Mouse (Mus musculus): Measurements from ENCODE around the gene Ehbp1l1. TPM values are rescaled to one million over a fixed set of nuclear protein-coding genes. Genes with fewer than 3 reads are reported as not detected.
A peak's percentile ranks its signal among the peaks of the same experiment; 100 is the strongest.

Ehbp1l1 gene
- total RNA-seq, 2 experiments from 2014 or later: 13.9 to 17.2 TPM

DNA sequence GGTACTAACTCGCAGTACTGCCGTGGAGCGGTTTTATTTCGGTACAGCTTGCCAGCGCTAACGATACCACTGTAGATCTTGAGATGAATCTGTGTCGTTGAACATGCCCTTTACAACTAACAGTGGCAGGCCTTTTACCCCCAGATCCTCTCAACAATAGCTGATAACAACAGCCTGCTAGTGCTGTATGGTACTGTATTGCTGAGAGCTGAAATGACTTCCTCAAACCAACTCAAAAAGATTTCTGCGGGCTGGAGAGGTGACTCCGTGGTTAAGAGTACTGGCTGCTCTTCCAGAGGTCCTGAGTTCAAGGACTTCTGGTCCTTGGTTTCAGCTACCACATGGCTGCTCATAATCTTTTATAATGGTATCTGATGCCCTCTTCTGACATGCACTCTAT lies 8.2 kb upstream of the Ehbp1l1 start:
- DNase-seq (ENCODE audit: low spot score in 2 of 2): no peak

DNA sequence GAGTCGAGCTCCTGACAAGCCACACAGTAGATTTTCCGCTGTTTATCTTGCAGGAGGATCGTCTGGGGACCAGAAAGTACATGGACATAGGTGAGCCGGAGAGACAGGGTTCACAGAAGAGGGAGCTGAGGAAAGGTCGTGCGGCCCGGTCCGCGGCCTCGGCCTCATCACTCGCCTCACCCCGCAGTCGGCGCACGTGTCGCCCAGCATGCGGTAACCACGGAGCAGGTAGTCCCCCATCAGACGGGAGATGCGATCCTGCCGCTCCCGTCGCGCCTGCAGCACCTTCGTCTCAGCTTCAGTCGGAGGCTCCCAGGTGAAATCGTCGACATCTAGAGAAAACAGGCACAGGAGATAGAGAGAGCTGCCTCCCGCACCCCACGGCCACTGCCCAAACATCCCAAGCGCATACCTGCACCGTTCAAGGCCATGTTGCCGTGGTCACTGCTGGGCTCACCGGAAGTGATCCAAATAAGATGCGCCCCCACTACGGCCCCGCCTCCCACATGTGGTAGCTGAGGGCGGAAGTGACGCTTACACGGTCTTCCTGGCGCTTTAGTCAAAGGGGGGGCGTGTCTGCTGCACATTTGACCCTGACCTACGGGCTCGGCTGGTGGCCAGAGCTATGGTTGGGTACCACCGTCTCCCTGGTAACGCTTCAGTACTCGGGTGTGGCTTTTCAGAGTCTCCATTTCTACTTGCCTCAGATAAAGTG lies 5.3 kb upstream of the Ehbp1l1 start:
- peak; percentile 85 to 94 for DNase-seq (ENCODE audit: low spot score in 2 of 2)

DNA sequence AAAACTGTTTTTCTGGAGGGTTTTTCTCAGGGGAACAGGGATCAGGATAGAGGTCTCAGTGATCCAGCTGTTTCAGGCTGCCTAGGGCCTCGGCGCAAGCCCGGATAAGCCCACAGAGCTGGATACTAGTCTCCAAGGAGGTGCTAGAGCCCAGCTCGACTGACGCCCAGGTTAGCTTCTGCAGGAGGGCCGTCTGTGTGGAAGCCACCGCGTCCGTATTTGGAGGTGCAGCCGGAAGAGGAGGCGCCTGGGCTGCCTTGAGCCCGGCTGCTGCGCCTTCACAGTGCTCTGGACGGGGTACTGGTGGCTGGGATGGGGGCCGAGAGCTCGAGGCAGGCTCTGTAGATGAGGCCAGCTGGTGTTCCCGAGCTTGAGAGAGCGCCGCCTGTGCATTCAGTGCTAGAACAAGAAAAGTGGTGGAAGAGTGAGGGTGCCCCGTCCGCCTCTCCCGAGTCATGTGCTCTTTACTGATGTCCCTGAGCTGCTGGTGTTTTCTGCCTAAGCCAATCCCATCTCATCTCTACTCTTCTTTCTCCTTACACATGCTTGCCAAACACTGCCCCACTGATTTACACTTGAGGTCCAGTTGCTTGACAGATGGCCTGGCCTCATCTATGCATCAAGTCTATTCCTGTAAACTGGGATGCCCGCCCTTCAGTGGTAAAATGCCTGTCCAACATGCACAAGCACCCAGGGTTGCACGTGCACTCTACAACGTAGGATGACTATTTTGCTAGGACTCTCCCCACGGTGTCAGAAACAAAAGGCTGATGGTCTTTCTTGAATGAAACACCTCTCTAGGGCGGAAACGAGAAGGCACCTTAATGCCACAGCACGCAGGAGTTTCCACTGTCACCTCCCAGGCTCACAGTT lies 4.4 kb upstream of the Ehbp1l1 start:
- peak in 1 of 2 experiments; percentile 35 for DNase-seq (ENCODE audit: low spot score in 2 of 2)

DNA sequence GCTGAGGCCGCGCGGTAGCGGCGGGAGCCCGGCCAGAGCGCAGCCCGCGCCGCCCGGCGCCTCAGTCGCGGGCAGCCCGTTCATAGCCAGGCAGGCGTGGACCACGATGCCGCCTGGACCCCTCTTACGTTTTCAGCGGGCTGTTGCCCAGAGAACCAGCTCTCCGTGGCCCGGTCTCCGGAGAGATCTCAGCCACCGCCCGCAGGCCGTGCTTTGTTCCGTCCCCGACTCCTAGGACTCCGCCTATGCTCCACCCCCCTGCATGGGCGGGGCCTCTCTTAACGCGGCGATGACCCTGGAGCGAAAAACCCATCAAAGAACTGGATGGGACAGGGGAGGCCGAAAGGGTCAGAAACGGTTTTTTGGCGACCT lies 3.3 kb upstream of the Ehbp1l1 start, which contains the start of gene Fam89b:
Gene Fam89b, minus strand, starts transcription at position 210 of the 372 bp plus-strand sequence.
- DNase-seq (ENCODE audit: low spot score in 2 of 2): peak; percentile 73 to 86

DNA sequence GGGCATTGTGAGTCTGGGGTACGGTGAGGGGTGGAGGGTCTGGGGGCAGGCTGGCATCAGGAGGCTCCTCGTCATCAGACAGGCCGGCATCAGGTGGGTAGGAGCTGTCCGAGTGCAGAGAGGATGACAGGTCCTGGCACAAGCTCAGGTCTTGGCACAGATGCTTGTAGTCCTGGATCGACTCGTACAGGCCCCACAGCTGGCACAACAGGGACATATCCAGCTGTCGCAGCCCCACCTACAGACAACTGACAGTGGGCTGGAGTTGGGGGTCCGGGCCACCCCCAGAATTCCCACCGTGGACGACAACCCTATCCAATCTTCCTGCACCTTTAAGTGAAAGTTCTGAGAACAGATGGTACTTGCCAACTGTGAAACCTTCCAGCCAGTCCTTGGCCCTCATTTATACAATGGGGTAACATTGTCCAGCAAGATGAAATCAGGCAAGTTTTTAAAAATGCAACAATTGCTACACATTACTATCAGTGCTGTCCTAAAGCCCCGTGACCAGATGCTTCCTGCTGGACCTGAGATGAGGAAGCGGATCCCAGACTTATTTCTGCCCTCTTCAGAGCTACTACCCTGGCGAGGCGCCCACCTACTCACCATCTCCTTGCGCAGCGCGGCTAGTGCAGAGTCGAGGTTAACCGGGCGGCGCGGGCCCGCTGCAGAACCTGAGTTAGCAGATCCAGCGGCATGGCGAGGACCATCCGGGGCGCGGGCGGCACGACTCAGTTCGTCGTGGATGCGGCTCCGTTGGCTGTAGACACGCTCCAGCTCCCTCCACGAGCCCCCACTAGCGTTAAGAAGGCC lies 2.7 kb upstream of the Ehbp1l1 start:
- DNase-seq (ENCODE audit: low spot score in 2 of 2): peak in 1 of 2 experiments; percentile 59

DNA sequence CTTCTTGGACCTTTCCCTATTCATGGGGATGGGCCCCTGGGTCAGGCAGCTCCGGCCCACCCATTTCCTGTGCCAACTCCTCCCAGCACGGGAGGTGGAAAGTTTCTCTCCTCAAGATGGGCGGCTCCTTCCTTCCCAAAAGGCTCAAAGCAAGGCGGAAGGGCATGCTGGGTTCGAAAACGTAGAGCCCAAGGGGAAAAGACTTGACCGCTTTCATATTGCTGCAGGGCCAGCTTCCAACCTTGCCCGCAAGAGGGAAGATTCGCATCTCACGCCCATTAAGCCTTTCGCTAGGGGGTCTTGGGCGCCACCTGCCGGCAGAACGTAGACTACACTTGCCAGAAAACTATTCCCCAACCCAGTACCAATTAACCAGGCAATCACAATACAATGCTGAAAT lies 1.6 kb upstream of the Ehbp1l1 start:
- DNase-seq (ENCODE audit: low spot score in 2 of 2): peak; percentile 76 to 92

DNA sequence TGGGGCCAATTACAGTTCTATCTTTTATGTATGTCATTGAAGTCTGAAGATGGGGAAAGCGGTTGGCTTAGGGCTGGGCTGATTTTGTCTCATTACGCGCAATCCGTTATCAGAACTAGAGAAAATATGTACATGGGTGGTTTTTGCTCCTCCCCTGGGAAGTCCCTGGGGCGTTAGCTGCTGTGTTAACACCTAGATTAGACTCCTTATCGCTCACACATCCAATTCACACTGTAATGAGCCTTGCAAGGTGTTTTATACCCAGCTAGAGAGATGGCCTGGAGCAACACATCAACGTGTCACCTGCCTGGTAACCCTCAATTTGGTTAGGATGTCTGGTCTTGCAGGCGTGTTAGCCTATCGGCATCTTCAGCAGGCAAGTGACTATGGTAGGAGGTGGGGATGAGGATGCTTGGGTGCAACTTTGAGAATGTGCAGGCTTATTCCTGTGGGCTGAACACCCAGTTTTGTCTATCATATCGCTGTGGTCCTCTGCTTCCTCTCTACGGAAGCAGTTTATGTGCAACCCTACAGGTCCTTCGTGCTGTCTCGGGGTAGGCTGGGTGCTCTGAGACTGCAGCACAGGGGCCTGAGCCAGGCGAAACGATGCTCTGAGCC lies 953 bp upstream of the Ehbp1l1 start:
- no peak for DNase-seq (ENCODE audit: low spot score in 2 of 2)

DNA sequence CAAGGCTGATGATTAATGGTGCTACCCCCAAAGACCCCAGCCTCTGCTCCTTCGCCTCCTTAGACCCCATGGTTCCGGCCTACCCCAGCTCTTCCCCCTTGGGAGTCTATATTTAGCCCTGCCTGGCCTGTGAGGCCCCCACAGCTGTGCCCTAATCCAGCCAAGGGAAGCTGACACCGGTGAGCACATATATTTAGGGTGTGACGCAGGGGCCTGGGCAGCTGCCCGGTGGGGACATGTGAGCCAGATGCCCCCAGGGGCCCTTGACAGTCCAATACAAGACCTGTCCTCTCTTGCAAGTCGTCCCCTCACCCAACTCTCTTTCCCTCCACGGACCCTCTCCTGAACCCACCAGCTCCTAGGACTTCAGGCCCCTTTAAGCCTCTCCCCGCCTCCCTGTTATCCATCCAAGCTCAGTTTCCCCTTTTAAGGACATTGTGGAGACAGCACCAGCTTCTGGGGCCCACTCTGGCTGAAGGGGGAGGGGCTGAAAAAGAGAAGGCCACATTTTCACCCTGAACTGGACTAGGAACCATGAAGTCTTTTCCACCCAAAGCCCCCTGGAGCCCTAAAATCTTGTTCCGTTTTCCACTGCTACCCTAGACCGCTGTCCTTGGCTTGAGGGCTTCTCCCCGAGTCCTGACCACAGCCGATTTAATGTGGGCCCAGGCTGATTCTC lies 949 bp downstream of the Ehbp1l1 start:
- no peak for DNase-seq (ENCODE audit: low spot score in 2 of 2)

DNA sequence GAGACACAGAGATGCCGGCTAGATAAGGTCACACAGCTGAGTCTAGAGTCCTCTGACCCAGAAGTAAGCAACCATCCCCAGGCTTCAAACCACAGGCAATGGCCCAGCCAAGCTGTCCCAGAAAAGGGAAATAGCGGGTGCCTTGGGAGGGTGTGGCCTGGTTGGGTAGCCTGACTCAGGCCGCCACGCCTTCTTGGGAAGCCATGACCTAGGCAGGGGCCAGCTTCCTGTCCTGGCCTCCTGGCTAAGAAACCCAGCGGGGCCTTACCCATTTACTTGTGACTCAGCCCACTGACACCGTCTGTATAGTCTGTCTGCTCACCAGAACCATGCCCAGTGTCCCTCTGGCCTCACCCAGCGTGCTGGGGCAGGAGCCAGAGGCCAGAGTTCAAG lies 1.6 kb downstream of the Ehbp1l1 start:
- DNase-seq (ENCODE audit: low spot score in 2 of 2): no peak

DNA sequence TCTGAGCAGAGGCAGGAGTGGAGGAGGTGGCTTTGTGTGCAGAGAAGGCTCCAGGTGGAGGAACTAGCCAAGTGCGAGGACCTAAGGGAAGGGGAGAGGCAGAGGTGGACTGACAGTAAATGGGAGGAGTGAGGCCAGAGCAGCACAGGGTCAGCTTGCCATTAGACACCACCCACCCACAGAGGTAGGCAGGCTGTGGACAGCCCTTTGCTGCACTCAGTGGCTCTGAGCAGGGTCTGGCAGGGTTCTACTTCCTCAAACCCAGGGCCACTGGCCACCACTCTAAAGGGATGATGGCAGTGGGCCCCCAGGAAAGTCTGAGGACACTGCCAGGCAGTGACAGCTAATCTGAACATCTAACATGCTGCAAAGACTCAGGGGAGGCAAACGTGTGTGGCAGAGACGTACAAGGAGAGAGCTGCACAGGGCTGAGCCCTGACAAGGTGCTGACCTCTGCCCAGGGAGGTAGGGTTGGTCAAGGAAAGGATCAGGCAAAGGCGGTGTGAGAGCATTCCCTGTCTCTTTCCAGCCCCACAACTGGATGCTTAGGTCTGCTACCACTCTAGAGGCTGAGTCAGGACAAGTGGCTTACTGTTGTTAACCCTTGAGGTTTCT lies 2.1 kb downstream of the Ehbp1l1 start:
- DNase-seq (ENCODE audit: low spot score in 2 of 2): no peak

DNA sequence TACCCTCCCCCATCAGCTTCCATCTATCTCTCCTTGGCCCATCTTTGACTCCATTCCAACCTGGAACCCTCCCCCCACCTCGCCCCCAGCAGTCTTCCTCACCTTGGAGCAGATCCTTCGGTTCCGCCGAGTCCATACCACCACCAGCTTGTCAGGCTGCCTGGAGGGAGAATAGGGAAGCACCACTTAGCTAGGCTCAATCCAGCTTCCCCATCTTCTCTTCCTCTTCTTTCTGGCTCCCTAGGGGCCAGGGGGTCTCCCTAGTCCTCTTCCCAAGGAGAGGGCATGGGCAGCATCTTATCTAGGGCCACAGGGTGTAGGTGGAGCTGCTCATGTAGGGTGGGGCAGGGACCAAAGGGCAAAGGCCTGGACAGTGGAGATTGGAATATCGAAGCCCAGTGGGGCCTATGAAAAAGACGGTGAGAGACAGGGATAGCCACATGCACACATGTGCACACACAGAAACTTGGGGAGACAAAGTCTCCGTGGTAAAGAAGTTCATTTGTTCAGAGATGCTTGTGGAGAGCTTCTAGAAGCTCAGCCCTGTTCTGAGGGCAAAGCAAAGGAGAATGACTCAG lies 3.2 kb downstream of the Ehbp1l1 start:
- no peak for DNase-seq (ENCODE audit: low spot score in 2 of 2)

DNA sequence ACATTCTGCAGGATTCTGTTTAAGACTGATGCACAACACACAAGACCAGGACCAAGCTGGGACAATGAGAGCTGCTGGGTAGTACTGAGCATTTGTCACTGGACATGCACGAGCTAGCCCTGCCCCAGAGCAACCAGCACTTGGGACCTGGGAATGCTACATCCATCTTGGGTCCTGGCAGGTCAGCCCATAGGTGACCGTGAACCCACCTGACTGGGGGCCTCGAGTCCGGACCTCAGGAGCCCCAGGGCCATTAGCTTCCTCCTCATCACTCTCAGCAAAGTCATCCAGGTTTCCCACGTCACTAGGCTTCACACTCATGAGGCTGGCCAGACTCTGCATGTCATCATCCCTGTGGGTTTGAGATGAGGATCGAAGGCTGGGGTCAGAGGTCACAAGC lies 4.9 kb downstream of the Ehbp1l1 start:
- no peak for DNase-seq (ENCODE audit: low spot score in 2 of 2)

DNA sequence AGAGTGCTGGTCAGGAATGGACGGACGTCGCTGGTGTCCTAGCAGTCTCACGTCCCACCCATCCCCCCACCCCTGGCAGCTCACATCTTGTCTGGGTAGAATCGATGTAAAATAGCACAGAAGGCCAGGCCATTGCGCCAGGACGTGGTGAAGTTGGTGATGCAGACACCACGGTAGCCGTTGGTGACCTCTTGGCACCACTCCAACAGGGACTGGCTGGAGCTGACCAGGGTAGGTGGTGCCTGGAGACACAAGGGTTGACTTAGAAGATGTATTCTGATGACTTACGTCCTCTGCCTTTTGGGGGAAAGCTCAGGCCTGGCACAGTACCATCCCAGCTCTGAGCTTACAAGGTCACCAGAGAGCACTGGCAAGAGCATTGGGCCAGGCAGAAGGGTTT lies 9.2 kb downstream of the Ehbp1l1 start:
- no peak for DNase-seq (ENCODE audit: low spot score in 2 of 2)

DNA sequence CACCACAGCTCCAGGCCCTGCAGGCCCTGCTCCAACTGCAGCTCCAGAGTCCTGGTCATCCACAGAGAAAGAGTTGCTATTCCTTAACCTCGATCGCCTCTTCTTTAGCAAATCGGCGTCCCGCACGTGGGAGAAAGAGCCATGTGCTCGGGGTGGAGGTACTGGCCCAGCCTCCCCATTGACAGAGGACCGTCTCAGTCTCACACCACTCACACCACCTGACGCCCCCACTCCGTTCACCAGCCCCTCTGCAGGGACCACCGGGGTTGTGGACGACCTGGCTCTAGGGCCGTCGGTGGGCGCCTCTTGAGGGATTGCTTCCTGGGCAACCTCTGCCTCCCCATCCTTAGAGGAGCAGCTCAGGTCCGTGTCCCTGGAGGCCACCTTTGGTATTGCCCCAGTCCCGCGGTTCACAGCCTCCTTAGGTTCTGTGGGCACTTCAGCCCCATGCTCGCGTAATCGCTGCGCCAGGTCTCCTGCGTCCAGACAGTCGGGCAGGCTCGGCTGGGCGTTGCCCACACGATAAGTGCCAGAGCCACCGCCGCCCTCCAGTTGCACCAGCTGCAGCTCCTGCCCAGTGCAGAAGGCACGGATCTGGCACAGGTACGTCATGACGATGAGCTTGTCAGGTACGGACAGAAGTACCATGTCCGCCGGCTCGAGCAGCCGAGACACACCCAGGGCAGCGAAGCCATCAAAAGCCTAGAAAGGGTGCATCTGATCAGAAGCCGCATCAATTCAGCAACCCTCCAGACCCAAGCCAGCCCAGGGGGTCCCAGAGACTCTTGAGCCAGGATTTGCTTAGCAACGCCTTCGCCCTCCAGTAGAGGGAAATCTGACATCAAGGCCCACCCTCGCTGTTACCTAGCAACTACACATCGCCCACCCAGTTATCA lies 10.1 kb downstream of the Ehbp1l1 start:
- peak; percentile 50 to 68 for DNase-seq (ENCODE audit: low spot score in 2 of 2)

DNA sequence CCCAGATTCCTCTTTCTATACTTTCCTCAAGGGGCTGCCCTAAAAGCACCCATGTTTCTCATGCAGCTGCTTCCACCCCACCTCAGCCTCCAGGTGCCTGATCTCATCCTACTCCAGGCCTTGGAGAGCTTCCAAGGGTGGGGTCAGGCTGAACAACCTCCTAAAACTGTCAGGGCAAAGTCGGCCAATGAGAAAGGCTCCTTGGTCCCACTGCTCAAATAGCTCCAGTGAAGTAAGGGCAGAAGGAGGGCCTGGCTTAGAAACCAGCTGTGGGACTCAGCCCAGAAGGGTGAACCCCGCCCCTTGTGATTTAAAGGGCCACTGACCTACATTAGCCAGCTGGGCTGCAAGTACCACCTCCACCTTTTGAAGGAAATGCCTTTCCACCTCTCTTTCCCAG lies 12.4 kb downstream of the Ehbp1l1 start:
- no peak for DNase-seq (ENCODE audit: low spot score in 2 of 2)

DNA sequence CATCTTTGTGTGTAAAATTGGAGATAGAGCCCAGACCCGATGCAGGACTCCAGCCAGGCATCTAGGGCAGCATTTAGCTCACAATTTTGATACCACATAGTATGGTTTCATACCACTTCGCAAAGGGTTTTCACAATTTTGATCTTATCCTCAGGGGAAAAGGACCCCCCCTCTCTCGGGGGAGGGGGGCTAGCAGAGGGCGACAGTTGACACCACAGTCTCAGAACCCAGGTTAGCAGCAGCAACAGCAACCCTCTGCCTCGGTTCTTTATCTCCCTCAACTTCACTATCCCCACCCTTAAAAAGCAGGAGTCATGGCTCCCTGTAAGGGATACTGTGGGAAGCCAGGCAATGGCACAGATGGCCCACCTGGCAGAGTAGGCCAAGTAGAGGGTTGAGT lies 12.9 kb downstream of the Ehbp1l1 start:
- DNase-seq (ENCODE audit: low spot score in 2 of 2): no peak

DNA sequence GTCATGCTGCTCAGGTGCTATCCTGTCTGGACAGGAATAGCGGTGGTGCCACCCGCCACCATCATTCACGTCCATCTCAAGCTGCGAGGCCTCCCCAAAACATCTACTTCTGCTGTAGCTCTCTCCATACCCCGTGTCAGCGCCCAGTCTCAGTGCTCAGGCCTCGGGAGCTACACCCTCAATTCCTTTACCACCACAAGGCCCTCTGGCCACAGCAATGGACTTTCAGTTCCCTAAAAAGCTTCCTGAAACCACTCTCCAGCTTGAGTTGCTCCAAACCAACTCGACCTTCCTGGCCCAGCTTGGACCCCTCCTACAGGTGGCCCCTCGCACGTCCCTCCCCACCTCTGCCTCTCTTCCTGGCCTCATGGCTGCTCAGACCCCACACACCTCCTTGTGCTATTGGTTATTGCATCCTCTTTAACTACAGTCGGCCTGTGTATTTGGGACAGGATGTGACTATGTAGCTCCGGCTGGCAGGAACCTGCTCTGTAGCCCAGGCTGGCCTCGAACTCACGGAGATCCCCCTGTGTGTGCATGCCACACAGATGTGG lies 14.1 kb downstream of the Ehbp1l1 start:
- DNase-seq (ENCODE audit: low spot score in 2 of 2): no peak

DNA sequence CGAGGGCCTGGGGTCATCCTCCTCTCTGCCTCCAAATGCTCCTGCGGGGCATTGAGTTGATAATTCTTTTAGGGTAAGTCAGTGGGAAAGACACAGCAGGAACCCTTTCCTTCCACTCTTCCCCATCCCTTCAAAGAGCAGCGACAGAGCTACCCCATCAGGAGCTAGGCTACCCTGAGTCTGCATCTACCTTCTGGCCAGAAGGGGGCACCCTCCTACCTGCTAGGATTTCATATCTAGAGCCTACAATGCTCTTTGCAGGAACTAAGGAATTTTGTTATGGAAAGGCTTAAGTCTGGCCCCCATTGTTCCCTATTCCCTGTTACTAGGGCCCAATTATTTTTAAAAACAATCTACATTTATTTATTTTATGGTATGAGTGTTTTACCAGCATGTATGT lies 14.9 kb downstream of the Ehbp1l1 start:
- peak in 1 of 2 experiments; percentile 90 for DNase-seq (ENCODE audit: low spot score in 2 of 2)

Measured in layer of hippocampus, adult 18-20 months (tissue).